Mouse (Mus musculus): Measurements from ENCODE around the gene Calu. TPM values are rescaled to one million over a fixed set of nuclear protein-coding genes. Genes with fewer than 3 reads are reported as not detected.

The Calu gene
- 409 and 427 TPM in 2 replicates for polyA plus RNA-seq (2015; fragmentation: Nextera tagmentation; extraction: Ambion mirVana)

DNA sequence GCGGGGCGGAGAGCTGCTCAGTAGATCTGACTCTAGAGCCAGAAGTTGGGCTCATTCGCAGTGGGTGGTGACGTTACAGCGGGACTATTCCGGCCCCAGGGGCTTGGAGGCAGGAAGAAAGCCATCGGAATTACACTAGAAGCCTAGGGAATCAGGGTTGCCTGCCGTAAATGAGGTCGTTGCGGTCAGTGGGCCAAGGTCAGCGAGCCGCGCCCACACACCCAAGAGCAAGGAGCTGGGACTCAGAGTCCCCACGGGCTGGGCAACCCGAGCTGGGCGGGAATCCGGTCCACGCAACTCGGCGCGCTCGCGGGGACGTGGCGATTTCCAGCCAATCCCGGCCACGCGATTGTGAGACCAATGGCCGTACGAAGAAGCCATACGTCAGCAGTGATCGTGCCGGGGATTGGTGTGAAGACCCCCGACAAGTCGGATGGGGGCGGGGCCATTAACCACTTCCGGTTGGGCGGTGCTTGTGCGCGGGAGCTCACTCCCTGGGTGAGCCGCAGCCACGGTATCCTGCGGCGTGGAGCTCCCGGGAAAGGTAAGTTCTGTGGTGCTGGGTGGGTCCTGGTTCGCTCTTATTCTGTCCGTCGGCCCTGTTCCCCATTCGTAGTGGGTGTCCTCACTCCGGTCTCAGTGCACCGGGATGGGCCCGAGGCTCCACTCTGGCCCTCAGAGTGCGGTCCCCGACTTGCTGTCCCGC lies at the start of gene Calu:
TSS of gene Calu (plus strand) at position 405 of the 706 bp plus-strand sequence.
- Histone ChIP-seq H3K9me3 (no peaks in the 10 kb centered on the region), H3K27me3 (replicated peaks) (no peaks in the 10 kb centered on the region), H3K36me3 (no peaks in the 10 kb centered on the region), H3K4me2 (peak within 1 kb of the TSS; percentile 83), H3K27ac (replicated peaks) (peak within 1 kb of the TSS; percentile 96), H3K4me1 (peaks cover 44% of the 10 kb centered on the region), H3K9ac (peak within 1 kb of the TSS; percentile 98), H3K4me3 (peak within 1 kb of the TSS; percentile 99)
- under 1% methylated on average over 55 of the region's 55 CpGs for WGBS
- ATAC-seq (ENCODE audit: extremely low read depth, insufficient number of reproducible peaks, low FRiP score, low TSS enrichment): peak; percentile 98

DNA sequence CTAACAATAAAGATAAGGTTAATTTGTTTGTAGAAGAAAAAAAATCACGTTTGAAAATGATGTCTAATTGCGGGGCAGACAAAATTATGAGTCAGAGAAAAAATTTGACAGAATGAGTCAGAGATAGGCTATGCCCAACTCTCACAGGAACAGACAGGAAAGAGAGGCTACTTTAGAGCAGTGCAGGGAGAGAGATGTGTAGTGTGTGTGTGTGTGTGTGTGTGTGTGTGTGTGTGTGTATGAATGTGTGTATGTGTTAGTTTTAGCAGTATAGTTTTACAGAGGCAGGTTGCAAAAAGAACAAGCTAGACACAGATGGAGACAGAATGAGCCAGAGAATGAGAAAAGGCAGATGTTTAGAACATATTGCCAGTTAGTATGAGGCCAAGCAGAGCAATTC lies 48.8 kb upstream of the Calu start:
- WGBS: 50% methylated on average over 2 of the region's 2 CpGs
- no peaks in the 10 kb centered on the region for H3K36me3 ChIP-seq
- H3K9me3 ChIP-seq: no peaks in the 10 kb centered on the region
- no peak overlapping the region for H3K4me2 ChIP-seq
- no peaks in the 10 kb centered on the region for H3K4me1 ChIP-seq
- no peak overlapping the region for H3K9ac ChIP-seq
- H3K27me3 ChIP-seq (replicated peaks): no peaks in the 10 kb centered on the region
- no peak overlapping the region for H3K4me3 ChIP-seq
- no peak overlapping the region for H3K27ac ChIP-seq (replicated peaks)
- no peak for ATAC-seq (ENCODE audit: extremely low read depth, insufficient number of reproducible peaks, low FRiP score, low TSS enrichment)

DNA sequence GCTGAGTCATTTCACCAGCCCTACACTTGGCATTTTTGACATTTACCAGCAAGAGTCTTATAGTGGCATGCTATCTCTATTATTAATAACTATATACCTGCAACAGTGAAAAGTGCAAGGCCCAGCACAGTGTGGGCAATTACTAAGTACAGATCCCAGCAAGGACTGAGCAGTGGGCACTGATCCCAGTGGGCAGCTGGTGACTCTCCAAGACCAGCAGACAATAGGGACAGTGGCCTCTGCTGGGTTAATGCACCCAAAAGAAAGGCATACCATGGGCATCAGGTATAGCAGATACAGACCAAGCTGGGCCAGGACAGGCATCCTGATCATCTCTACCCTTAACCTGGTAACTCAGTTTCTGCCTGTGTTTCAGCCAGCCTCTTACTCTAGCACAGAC lies 44.6 kb upstream of the Calu start:
- Histone ChIP-seq H3K9ac (no peak overlapping the region), H3K27me3 (replicated peaks) (no peaks in the 10 kb centered on the region), H3K4me3 (no peak overlapping the region), H3K9me3 (no peaks in the 10 kb centered on the region), H3K4me2 (no peak overlapping the region), H3K36me3 (no peaks in the 10 kb centered on the region), H3K4me1 (no peaks in the 10 kb centered on the region), H3K27ac (replicated peaks) (no peak overlapping the region)
- no peak for ATAC-seq (ENCODE audit: extremely low read depth, insufficient number of reproducible peaks, low FRiP score, low TSS enrichment)

DNA sequence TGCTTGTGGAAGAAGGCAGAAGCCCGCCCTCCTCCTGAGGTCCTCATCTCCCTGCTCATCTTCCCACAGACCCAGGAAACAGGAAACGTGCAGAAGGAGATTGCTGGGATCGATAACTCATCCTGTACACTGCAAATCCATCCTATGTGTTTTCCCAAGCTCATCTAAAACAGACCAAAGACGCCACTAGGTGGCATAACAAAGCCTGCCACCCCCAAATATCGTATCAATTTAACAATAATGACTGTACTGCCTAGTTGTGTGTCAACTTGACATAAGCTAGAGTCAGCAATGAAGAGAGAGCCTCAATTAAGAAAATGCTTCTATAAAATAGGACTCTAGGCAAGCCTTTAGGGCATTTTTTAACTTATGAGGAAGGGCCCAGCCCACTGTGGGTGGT lies 44.1 kb upstream of the Calu start:
- no peak for ATAC-seq (ENCODE audit: extremely low read depth, insufficient number of reproducible peaks, low FRiP score, low TSS enrichment)

DNA sequence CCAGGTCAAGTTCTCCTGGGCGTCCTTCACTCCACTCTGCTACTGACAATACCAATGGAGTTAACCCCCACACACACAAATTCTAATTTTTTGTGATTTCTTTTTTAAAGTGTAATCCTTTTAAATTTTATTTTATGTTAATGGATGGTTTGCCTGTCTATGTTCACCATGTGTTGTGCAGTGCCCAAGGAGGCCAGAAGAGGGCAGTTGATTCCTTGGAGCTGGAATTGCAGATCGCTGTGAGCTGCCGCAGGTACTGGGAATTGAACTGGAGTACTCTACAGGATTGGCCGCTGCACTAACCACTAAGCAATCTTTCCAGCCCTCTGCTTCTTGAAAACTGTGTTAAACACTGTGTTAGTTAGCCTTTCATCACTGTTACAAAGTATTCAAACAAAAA lies 42.4 kb upstream of the Calu start:
- no peak overlapping the region for H3K9ac ChIP-seq
- no peaks in the 10 kb centered on the region for H3K4me1 ChIP-seq
- no peak overlapping the region for H3K27ac ChIP-seq (replicated peaks)
- H3K4me3 ChIP-seq: no peak overlapping the region
- H3K9me3 ChIP-seq: no peaks in the 10 kb centered on the region
- whole genome bisulfite sequencing: 83% methylated on average over 4 of the region's 4 CpGs
- no peaks in the 10 kb centered on the region for H3K36me3 ChIP-seq
- ATAC-seq (ENCODE audit: extremely low read depth, insufficient number of reproducible peaks, low FRiP score, low TSS enrichment): no peak
- no peak overlapping the region for H3K4me2 ChIP-seq
- no peaks in the 10 kb centered on the region for H3K27me3 ChIP-seq (replicated peaks)

More for the DNA sequence above, 44.1 kb upstream of the Calu start:
- Histone ChIP-seq H3K9ac (no peak overlapping the region), H3K27ac (replicated peaks) (no peak overlapping the region), H3K4me3 (no peak overlapping the region), H3K9me3 (no peaks in the 10 kb centered on the region), H3K4me2 (no peak overlapping the region), H3K4me1 (no peaks in the 10 kb centered on the region), H3K36me3 (no peaks in the 10 kb centered on the region), H3K27me3 (replicated peaks) (no peaks in the 10 kb centered on the region)
- WGBS: 42% methylated on average over 5 of the region's 5 CpGs

DNA sequence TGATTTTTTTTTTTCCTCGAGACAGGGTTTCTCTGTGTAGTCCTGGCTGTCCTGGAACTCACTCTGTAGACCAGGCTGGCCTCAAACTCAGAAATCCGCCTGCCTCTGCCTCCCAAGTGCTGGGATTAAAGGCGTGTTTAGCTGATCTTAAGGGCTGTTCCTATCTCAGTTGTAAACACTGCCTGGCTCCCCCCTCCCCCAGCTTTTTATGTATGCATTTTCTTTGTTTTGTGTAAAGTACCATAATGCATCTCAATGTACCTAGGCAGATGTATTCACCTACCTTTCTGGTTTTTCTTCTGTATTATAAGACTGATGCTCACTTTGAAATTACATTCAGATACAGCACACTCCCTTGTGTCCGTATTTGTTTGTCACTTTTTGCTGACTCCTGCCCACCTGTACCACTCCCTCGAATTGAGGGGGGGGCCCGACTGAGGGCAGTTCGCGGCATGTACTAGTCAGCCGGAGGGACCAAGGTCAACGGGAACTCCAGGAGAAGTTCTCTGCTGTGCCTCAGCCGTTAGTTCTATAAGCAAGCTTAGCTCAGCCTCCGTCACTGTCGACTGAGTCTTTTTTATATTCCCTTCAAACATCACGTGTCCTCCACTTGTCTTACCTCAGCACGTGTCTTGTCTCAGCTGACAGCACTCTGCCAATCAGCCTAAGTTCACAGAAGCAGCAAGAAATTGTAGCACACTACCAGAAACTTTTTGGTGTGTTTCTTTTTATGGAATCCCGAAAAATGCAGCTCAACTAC lies 38.8 kb upstream of the Calu start:
- no peak overlapping the region for H3K4me2 ChIP-seq
- no peak overlapping the region for H3K27ac ChIP-seq (replicated peaks)
- H3K4me3 ChIP-seq: no peak overlapping the region
- H3K36me3 ChIP-seq: no peaks in the 10 kb centered on the region
- H3K4me1 ChIP-seq: no peaks in the 10 kb centered on the region
- no peaks in the 10 kb centered on the region for H3K27me3 ChIP-seq (replicated peaks)
- H3K9me3 ChIP-seq: no peaks in the 10 kb centered on the region
- WGBS: 80% methylated on average over 16 of the region's 16 CpGs
- H3K9ac ChIP-seq: no peak overlapping the region
- ATAC-seq (ENCODE audit: extremely low read depth, insufficient number of reproducible peaks, low FRiP score, low TSS enrichment): no peak

DNA sequence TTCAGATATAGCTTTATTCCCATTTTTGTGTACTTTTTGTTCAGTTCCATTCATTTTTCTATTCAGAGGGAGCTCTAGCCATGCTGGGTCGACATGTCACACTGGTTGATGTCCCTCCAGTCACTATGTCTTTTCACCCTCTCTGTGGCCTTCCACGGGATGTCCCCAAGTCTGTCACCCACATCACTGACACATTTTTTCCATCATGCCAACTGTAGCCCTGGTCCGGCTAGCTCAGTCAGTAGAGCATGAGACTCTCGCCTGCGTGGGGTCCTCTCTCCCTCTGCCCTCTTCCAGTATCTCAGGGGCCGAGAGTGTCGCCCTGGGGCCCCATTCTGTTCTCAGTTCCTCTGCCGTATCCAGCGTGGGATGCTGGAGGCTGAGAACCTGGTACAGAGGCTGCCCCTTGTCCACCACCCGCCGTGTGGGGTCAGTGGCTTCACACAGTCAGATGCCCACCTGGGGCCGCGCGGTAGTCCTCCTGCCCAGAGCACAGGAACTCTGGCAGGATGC lies 34.1 kb upstream of the Calu start:
- H3K9ac ChIP-seq: no peak overlapping the region
- 64% methylated on average over 14 of the region's 14 CpGs for WGBS
- H3K27ac ChIP-seq (replicated peaks): no peak overlapping the region
- H3K4me3 ChIP-seq: no peak overlapping the region
- H3K4me2 ChIP-seq: no peak overlapping the region
- no peaks in the 10 kb centered on the region for H3K9me3 ChIP-seq
- H3K4me1 ChIP-seq: peaks cover under 1% of the 10 kb centered on the region
- no peaks in the 10 kb centered on the region for H3K36me3 ChIP-seq
- no peaks in the 10 kb centered on the region for H3K27me3 ChIP-seq (replicated peaks)
- ATAC-seq (ENCODE audit: extremely low read depth, insufficient number of reproducible peaks, low FRiP score, low TSS enrichment): no peak

DNA sequence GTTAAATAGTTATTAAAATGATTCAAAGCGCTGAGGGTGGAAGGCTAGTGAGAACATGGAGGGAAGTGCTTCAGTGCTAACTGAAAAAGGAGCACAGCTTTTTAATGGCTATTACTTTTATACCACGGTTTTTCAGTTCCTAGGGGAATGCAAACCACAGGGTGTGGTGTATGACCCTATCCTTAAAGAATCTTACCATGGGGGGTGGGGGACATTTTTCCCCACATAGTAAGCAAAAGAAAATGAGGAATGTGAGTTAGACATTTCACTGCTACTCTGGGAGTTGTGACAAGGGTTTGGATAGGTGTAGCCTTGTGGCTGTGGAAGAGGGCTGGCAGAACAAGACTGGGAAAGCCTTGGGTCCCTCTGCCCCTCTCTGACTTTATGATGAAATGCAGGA lies 30.6 kb upstream of the Calu start:
- peaks cover 8% of the 10 kb centered on the region for H3K4me1 ChIP-seq
- no peaks in the 10 kb centered on the region for H3K9me3 ChIP-seq
- no peaks in the 10 kb centered on the region for H3K27me3 ChIP-seq (replicated peaks)
- H3K9ac ChIP-seq: no peak overlapping the region
- no peak for ATAC-seq (ENCODE audit: extremely low read depth, insufficient number of reproducible peaks, low FRiP score, low TSS enrichment)
- no peak overlapping the region for H3K27ac ChIP-seq (replicated peaks)
- H3K4me3 ChIP-seq: no peak overlapping the region
- no peak overlapping the region for H3K4me2 ChIP-seq
- no peaks in the 10 kb centered on the region for H3K36me3 ChIP-seq
- 75% methylated on average over 2 of the region's 2 CpGs for WGBS

DNA sequence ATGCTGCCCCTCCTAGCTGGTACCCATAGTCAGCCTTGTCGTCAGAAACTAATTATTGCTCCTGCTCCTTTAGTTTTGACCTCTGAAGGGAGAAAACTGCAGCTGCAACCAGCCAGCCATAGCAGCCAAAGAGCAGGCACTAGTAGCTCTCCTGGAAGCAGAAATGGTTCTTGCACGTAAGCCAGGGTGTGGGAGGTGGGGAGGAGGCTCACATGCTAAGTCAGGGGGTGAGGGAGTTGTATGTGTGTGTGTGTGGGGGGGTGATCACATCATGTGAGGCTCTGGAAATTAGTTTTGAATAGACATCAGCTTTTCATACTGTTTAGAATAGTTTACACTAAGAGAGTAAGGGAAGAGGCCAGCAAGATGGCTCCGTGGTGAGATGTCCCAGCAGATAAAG lies 29.9 kb upstream of the Calu start:
- Histone ChIP-seq H3K27me3 (replicated peaks) (no peaks in the 10 kb centered on the region), H3K9me3 (no peaks in the 10 kb centered on the region), H3K4me1 (peaks cover 8% of the 10 kb centered on the region), H3K4me2 (no peak overlapping the region), H3K9ac (no peak overlapping the region), H3K36me3 (no peaks in the 10 kb centered on the region), H3K4me3 (no peak overlapping the region), H3K27ac (replicated peaks) (no peak overlapping the region)
- WGBS: 70% methylated on average over 3 of the region's 3 CpGs
- no peak for ATAC-seq (ENCODE audit: extremely low read depth, insufficient number of reproducible peaks, low FRiP score, low TSS enrichment)

DNA sequence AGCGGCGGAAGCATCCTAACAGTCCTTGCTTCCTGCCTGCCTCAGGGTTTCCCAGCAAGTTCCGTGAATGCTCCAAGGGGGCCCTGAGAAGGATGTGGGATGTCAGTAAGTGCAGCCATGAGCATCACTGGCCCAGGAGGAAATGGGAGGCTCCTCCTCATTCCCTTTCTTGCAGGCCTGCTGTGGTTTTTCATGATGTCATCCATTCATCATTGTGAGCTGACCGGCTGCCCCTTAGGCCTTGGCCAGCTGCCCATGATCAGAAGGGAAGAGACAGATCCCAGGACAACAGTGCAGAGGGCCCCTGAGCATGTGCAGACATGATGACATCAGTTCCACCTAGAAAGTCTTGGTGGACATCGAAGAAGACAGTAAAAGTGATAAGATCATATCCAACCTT lies 29.0 kb upstream of the Calu start, which contains the start of gene Fam71f1:
TSS of gene Fam71f1 (plus strand) at position 262 of the 400 bp plus-strand sequence.
- Histone ChIP-seq H3K4me3 (no peak within 1 kb of the TSS), H3K27ac (replicated peaks) (0 out of 2 replicates have a peak within 1 kb of the TSS, but pooled peaks have one; percentile 43), H3K9ac (no peak within 1 kb of the TSS), H3K4me2 (no peak within 1 kb of the TSS), H3K4me1 (peaks cover 8% of the 10 kb centered on the region), H3K9me3 (no peaks in the 10 kb centered on the region), H3K27me3 (replicated peaks) (no peaks in the 10 kb centered on the region), H3K36me3 (no peaks in the 10 kb centered on the region)
- WGBS: 46% methylated on average over 5 of the region's 5 CpGs
- peak; percentile 56 for ATAC-seq (ENCODE audit: extremely low read depth, insufficient number of reproducible peaks, low FRiP score, low TSS enrichment)

DNA sequence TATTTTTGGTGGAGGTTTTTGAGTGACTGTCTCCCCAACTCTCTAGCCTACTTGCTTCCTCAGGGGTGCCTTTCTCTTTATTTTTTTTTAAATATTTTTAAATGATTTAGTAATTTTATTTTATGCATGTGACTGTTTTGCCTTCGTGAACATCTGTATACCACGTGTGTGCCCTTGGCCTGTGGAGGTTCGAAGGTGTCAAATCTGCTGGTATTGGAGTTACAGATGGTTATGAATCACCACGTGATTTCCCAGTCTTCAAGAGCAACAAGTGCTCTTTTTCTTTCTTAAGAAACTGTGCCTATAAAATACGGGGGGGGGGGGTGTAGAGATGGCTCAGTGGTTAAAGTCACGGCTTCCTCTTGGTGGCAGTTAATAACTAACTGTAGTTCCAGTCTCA lies 26.3 kb upstream of the Calu start:
- Histone ChIP-seq H3K4me3 (no peak overlapping the region), H3K4me1 (peaks cover 8% of the 10 kb centered on the region), H3K27ac (replicated peaks) (no peak overlapping the region), H3K27me3 (replicated peaks) (peaks cover 3% of the 10 kb centered on the region; the same call in 1 of the 2 replicates), H3K36me3 (no peaks in the 10 kb centered on the region), H3K4me2 (no peak overlapping the region), H3K9me3 (no peaks in the 10 kb centered on the region), H3K9ac (no peak overlapping the region)
- ATAC-seq (ENCODE audit: extremely low read depth, insufficient number of reproducible peaks, low FRiP score, low TSS enrichment): no peak
- WGBS: 72% methylated on average over 6 of the region's 6 CpGs
